Mouse (Mus musculus): ENCODE measurements at regions not wholly inside any gene's neighbourhood (a gene's known extent, or its start where the extent isn't known, plus 50 kb on each side); places are given as distances from the start of the nearest gene placed in this dataset.

- H3K9ac ChIP-seq (ENCODE audit: low read depth, low read length) = no peak overlapping the region
- 53% methylated on average over 4 of the region's 4 CpGs for WGBS
- no peaks in the 10 kb centered on the region for H3K4me1 ChIP-seq (ENCODE audit: control insufficient read depth, insufficient read depth, low read length)
- no peaks in the 10 kb centered on the region for H3K27me3 ChIP-seq (ENCODE audit: control insufficient read depth, insufficient read depth, low read length)
- DNase-seq (ENCODE audit: extremely low read depth, low read depth, low spot score) = no peak
- no peaks in the 10 kb centered on the region for H3K79me2 ChIP-seq (ENCODE audit: control insufficient read depth, insufficient read depth, low read length)
- no peak overlapping the region for H3K27ac ChIP-seq (replicated peaks; ENCODE audit: insufficient read depth, low read depth, low read length)
- H3K4me3 ChIP-seq (ENCODE audit: insufficient read depth, low read depth, low read length) = no peak overlapping the region
- H3K36me3 ChIP-seq (ENCODE audit: control insufficient read depth, insufficient read depth, low read length) = no peaks in the 10 kb centered on the region
- TF ChIP-seq POLR2A (IDR thresholded peaks at IDR 0.05; ENCODE audit: extremely low read depth, insufficient read depth, low read length) (no peak), CTCF (IDR thresholded peaks at IDR 0.05; ENCODE audit: low read depth, low read length) (no peak)
Observed at GRCm38 (mm10) chr13:57146708-57147107, 250.9 kb upstream of the Trpc7 start.

GRCm38 (mm10) chr13:57145782-57146181, 250.0 kb upstream of the Trpc7 start:
- Histone ChIP-seq H3K27ac (replicated peaks; ENCODE audit: insufficient read depth, low read depth, low read length) (no peak overlapping the region), H3K4me3 (ENCODE audit: insufficient read depth, low read depth, low read length) (no peak overlapping the region), H3K4me1 (ENCODE audit: control insufficient read depth, insufficient read depth, low read length) (no peaks in the 10 kb centered on the region), H3K36me3 (ENCODE audit: control insufficient read depth, insufficient read depth, low read length) (no peaks in the 10 kb centered on the region), H3K27me3 (ENCODE audit: control insufficient read depth, insufficient read depth, low read length) (no peaks in the 10 kb centered on the region), H3K79me2 (ENCODE audit: control insufficient read depth, insufficient read depth, low read length) (no peaks in the 10 kb centered on the region), H3K9ac (ENCODE audit: low read depth, low read length) (no peak overlapping the region)
- WGBS = 64% methylated on average over 2 of the region's 2 CpGs
- DNase-seq (ENCODE audit: extremely low read depth, low read depth, low spot score) = no peak
- TF ChIP-seq CTCF (IDR thresholded peaks at IDR 0.05; ENCODE audit: low read depth, low read length) (no peak), POLR2A (IDR thresholded peaks at IDR 0.05; ENCODE audit: extremely low read depth, insufficient read depth, low read length) (no peak)

GRCm38 (mm10) chr13:57142851-57143250, 247.1 kb upstream of the Trpc7 start:
- H3K27me3 ChIP-seq (ENCODE audit: control insufficient read depth, insufficient read depth, low read length) = no peaks in the 10 kb centered on the region
- H3K36me3 ChIP-seq (ENCODE audit: control insufficient read depth, insufficient read depth, low read length) = no peaks in the 10 kb centered on the region
- DNase-seq (ENCODE audit: extremely low read depth, low read depth, low spot score) = no peak
- 45% methylated on average over 5 of the region's 5 CpGs for WGBS
- no peak overlapping the region for H3K4me3 ChIP-seq (ENCODE audit: insufficient read depth, low read depth, low read length)
- no peaks in the 10 kb centered on the region for H3K79me2 ChIP-seq (ENCODE audit: control insufficient read depth, insufficient read depth, low read length)
- no peaks in the 10 kb centered on the region for H3K4me1 ChIP-seq (ENCODE audit: control insufficient read depth, insufficient read depth, low read length)
- H3K9ac ChIP-seq (ENCODE audit: low read depth, low read length) = no peak overlapping the region
- no peak for TF ChIP-seq CTCF (IDR thresholded peaks at IDR 0.05; ENCODE audit: low read depth, low read length)
- TF ChIP-seq POLR2A (IDR thresholded peaks at IDR 0.05; ENCODE audit: extremely low read depth, insufficient read depth, low read length) = no peak
- H3K27ac ChIP-seq (replicated peaks; ENCODE audit: insufficient read depth, low read depth, low read length) = no peak overlapping the region

- Histone ChIP-seq H3K9ac (ENCODE audit: low read depth, low read length) (no peak overlapping the region), H3K4me3 (ENCODE audit: insufficient read depth, low read depth, low read length) (no peak overlapping the region), H3K36me3 (ENCODE audit: control insufficient read depth, insufficient read depth, low read length) (no peaks in the 10 kb centered on the region), H3K27me3 (ENCODE audit: control insufficient read depth, insufficient read depth, low read length) (no peaks in the 10 kb centered on the region), H3K4me1 (ENCODE audit: control insufficient read depth, insufficient read depth, low read length) (no peaks in the 10 kb centered on the region), H3K27ac (replicated peaks; ENCODE audit: insufficient read depth, low read depth, low read length) (no peak overlapping the region), H3K79me2 (ENCODE audit: control insufficient read depth, insufficient read depth, low read length) (no peaks in the 10 kb centered on the region)
- DNase-seq (ENCODE audit: extremely low read depth, low read depth, low spot score) = no peak
- TF ChIP-seq CTCF (IDR thresholded peaks at IDR 0.05; ENCODE audit: low read depth, low read length) (no peak), POLR2A (IDR thresholded peaks at IDR 0.05; ENCODE audit: extremely low read depth, insufficient read depth, low read length) (no peak)
- 22% methylated on average over 2 of the region's 2 CpGs for WGBS
Observed at GRCm38 (mm10) chr13:57142441-57142840, 246.6 kb upstream of the Trpc7 start.

- Histone ChIP-seq H3K27ac (replicated peaks; ENCODE audit: insufficient read depth, low read depth, low read length) (no peak overlapping the region), H3K36me3 (ENCODE audit: control insufficient read depth, insufficient read depth, low read length) (no peaks in the 10 kb centered on the region), H3K9ac (ENCODE audit: low read depth, low read length) (no peak overlapping the region), H3K4me1 (ENCODE audit: control insufficient read depth, insufficient read depth, low read length) (no peaks in the 10 kb centered on the region), H3K79me2 (ENCODE audit: control insufficient read depth, insufficient read depth, low read length) (no peaks in the 10 kb centered on the region), H3K27me3 (ENCODE audit: control insufficient read depth, insufficient read depth, low read length) (no peaks in the 10 kb centered on the region), H3K4me3 (ENCODE audit: insufficient read depth, low read depth, low read length) (no peak overlapping the region)
- no peak for TF ChIP-seq CTCF (IDR thresholded peaks at IDR 0.05; ENCODE audit: low read depth, low read length)
- TF ChIP-seq POLR2A (IDR thresholded peaks at IDR 0.05; ENCODE audit: extremely low read depth, insufficient read depth, low read length) = no peak
- WGBS = 56% methylated on average over 9 of the region's 9 CpGs
- no peak for DNase-seq (ENCODE audit: extremely low read depth, low read depth, low spot score)
Observed at GRCm38 (mm10) chr13:57115936-57116335, 220.1 kb upstream of the Trpc7 start.

- DNase-seq (ENCODE audit: extremely low read depth, low read depth, low spot score) = no peak
- Histone ChIP-seq H3K27ac (replicated peaks; ENCODE audit: insufficient read depth, low read depth, low read length) (no peak overlapping the region), H3K36me3 (ENCODE audit: control insufficient read depth, insufficient read depth, low read length) (no peaks in the 10 kb centered on the region), H3K27me3 (ENCODE audit: control insufficient read depth, insufficient read depth, low read length) (no peaks in the 10 kb centered on the region), H3K4me3 (ENCODE audit: insufficient read depth, low read depth, low read length) (no peak overlapping the region), H3K9ac (ENCODE audit: low read depth, low read length) (no peak overlapping the region), H3K4me1 (ENCODE audit: control insufficient read depth, insufficient read depth, low read length) (no peaks in the 10 kb centered on the region), H3K79me2 (ENCODE audit: control insufficient read depth, insufficient read depth, low read length) (no peaks in the 10 kb centered on the region)
- TF ChIP-seq POLR2A (IDR thresholded peaks at IDR 0.05; ENCODE audit: extremely low read depth, insufficient read depth, low read length) = no peak
- no peak for TF ChIP-seq CTCF (IDR thresholded peaks at IDR 0.05; ENCODE audit: low read depth, low read length)
- WGBS = 13% methylated on average over 12 of the region's 12 CpGs
Observed at GRCm38 (mm10) chr13:57107956-57108355, 212.2 kb upstream of the Trpc7 start.

Data from liver, adult 2 months (tissue).